Mouse (Mus musculus) kidney, postnatal 14 days (tissue): Measurements from ENCODE around the gene Pnmal2.
"Not testable (repeated sequence)": the region's sequence is repeated elsewhere in the genome, so short reads cannot be mapped to it uniquely, and the experiment has no call there.

Experiments
- DNase-seq: peaks from one replicate; pipeline ENCODE4 v3.0.0; 2022; ENCODE audit warnings: mixed read lengths

Gene Pnmal2

GRCm38 (mm10) chr7:16946441-16947348 lies 2.2 kb downstream of the Pnmal2 start:
- peak; percentile 26 for DNase-seq

- DNase-seq, result no peak
Observed at GRCm38 (mm10) chr7:16947349-16947895, 2.9 kb downstream of the Pnmal2 start.

- peak; percentile 54 for DNase-seq
Observed at GRCm38 (mm10) chr7:16947959-16948361, 3.5 kb downstream of the Pnmal2 start.

DNA sequence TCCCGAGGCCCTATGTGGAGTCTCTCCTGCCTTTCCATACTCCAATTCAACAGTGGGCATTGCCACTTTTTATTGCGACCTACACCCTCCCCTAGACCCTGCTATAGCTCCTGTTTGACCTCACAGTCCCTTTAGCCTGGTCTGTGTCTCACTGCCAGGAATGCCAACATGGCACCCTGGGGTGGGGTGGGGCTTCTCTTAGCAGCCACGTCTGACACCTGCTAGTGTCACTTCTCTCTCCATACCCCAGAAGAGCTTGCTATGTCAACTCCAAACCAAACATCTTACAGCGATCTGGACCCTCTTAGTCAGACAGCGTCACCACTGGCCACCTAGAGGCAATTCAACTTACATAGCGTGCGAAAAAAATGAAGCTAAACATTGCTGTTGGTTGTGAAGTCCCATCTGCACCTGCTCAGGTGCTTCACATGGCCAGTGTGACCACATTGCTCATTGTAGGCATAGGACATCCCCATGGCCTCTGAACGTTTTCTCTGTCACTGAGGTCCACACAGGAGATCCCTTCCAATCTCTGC lies 4.5 kb downstream of the Pnmal2 start:
- no peak for DNase-seq

- peak; percentile 83 for DNase-seq
Observed at GRCm38 (mm10) chr7:16949908-16950841, 5.7 kb downstream of the Pnmal2 start.

- DNase-seq, result peak; percentile 86
Observed at GRCm38 (mm10) chr7:16950861-16951635, 6.6 kb downstream of the Pnmal2 start.

DNA sequence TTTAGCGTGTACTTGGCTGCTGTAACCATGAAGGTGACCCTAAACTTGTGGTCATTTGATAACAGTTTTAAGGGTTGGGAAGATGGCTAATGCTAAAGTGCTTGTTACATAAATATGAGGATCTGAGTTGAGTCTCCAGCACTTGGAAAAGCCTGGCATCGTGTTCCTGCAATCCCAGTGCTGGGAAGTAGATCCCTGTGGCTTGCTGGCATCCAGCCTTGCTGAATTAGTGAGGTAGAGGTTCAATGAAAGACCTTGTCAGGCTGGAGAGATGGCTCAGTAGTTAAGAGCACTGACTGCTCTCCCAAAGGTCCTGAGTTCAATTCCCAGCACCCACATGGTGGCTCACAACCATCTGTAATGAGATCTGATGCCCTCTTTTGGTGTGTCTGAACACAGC lies 9.3 kb downstream of the Pnmal2 start:
- DNase-seq, result not testable (repeated sequence)

GRCm38 (mm10) chr7:16955712-16956111 lies 11.2 kb downstream of the Pnmal2 start:
- DNase-seq, result no peak

DNA sequence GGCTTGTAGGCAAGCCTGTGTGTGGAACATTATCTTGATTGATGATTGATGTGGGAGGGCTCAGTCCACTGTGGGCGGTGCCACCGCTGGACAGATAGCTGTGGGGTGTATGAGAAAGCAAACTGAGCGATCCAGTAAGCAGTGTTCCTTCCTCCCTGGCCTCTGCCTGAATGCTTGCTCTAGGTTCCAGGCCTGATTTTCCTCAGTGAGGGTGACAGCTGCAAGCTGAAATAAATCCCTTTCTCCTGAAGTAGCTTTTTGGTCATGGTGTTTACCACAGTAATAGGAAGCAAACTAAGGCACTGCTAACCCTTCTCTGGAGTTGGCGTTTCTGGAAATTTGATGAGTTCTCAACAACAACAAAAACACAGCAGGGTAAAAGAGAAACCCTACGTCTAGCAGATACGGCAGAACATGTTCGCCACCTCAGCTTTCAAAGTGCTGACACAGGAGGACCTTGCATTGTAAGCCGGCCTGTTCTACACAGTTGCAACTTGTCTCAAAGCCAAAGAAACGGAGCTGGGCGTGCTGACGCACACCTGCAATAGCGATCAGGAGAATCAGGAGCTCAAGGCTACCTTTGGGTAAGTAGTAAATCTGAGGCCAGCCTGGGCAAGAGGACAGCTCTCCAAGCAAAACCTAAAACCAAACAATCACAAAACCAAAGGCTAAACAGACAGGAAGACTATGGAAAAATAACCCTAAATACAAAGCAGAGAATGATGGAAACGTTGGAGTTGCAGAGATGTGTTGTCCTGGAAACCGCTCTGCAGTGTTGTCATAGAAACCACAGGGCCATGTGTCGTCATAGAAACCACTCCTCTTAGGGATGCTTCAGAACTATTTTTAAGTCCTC lies 12.2 kb downstream of the Pnmal2 start:
- DNase-seq, result no peak

- peak; percentile 22 for DNase-seq
Observed at GRCm38 (mm10) chr7:16959539-16960187, 15.2 kb downstream of the Pnmal2 start, which contains the start of gene Pnmal1. Gene Pnmal1 (plus strand): TSS chr7:16959679.

DNA sequence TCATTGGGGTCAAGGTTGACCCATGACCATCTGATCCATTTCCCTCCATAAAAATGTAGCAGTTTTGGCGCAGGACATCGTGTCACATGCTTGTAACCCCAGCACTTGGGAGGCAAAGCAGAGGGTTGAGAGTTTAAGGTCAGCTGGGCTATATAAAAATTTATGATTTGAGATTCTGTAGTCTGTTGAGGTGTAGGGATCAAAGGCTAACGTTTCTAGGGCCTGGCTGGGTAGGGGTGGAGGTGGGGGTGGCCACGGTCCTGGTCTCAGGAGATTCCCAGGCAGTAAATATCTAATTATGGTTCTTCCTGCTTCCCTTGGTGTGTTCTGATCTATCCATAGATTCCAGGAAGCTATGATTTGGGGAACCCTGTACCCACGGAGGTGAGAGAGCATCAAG lies 17.2 kb downstream of the Pnmal2 start:
- no peak for DNase-seq

GRCm38 (mm10) chr7:16968414-16968813 lies 23.9 kb downstream of the Pnmal2 start:
- no peak for DNase-seq

GRCm38 (mm10) chr7:16971160-16971559 lies 26.7 kb downstream of the Pnmal2 start:
- DNase-seq, result no peak

- DNase-seq, result no peak
Observed at GRCm38 (mm10) chr7:16974018-16974417, 29.5 kb downstream of the Pnmal2 start.

DNA sequence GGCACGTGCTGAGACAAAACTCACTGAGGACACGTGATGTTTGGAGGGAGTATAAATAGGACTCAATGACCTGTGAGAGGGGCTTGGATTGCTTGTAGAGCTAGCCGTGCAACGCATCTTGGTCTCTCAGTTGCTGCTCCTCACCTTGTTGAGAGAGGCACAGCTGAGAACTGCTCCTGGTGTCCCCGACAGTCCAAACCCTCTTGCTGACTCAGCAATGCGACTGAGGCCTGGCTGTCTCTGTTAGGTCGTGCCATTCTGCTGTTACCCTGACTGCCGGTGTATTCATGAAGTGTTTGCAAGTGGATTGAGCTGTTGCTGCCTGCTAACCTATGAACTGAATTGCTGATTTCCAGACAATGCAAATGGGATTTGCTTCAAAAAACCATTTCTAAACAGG lies 31.8 kb downstream of the Pnmal2 start:
- no peak for DNase-seq

DNA sequence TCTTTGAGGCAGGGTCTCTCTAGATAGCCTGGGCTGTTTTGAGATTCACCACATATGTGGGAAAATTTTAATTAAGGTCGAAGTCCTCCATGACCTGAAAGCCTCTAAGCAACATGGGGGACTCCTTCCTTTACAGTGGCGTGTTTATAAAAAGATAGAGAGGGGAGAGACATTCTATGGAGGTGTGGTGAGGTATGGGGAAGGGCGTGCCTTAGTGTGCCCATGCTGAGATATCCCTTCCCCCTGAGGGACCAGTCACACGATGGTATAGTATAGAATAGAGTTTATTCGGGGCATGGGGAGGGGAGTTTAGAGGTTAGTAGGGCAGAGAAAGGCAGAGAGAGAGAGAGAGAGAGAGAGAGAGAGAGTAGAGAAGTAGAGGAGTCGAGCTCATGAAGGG lies 33.7 kb downstream of the Pnmal2 start:
- DNase-seq, result no peak

- DNase-seq, result no peak
Observed at GRCm38 (mm10) chr7:16978593-16978992, 34.1 kb downstream of the Pnmal2 start.

DNA sequence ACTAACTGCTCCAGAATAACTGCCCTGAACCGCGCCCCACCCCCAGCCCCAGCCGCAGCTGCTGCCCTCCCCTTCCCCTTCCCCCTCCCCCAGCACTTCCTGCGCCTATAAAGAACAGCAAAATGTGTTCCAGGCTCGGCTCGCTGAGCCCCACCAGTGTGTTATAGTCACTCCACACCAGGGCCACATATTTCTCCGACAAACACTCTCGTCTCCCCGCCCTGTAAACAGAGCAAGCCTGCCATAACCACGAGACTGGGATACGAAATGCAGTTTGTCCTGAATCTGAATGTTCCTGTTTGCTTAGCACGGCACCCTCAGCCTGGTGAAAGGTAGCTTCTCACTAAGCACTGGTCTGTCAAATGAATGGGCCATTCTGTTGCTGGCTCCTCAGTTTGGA lies 35.9 kb downstream of the Pnmal2 start:
- DNase-seq, result peak; percentile 59

- peak; percentile 38 for DNase-seq
Observed at GRCm38 (mm10) chr7:16982859-16983568, 38.5 kb downstream of the Pnmal2 start, which contains the start of gene Gm42372. Gene Gm42372 (plus strand): TSS chr7:16983086.
